Mouse (Mus musculus) gastrocnemius, postnatal 25 days (tissue): ENCODE data around the gene Kcnt2. TPM values are rescaled to one million over a fixed set of nuclear protein-coding genes. Genes with fewer than 3 reads are reported as not detected.

Source experiments
- DNase-seq: peaks from one replicate; pipeline ENCODE4 v3.0.0; 2022
- total RNA-seq, 2 experiments: library from RNA; stranded (reverse); gene quantifications; 1 replicate in 1 of 2; 2 replicates in 1 of 2; pipeline ENCODE4 v1.2.3; 2021

Gene Kcnt2
- total RNA-seq, 2 experiments from 2014 or later = 0.27 to 0.41 TPM

GRCm38 (mm10) chr1:140513451-140513850 lies 267.5 kb downstream of the Kcnt2 start:
- no peak for DNase-seq

- no peak for DNase-seq
Measured at GRCm38 (mm10) chr1:140531285-140531908, 285.4 kb downstream of the Kcnt2 start.

- no peak for DNase-seq
Measured at GRCm38 (mm10) chr1:140534849-140535248, 288.9 kb downstream of the Kcnt2 start.

- DNase-seq = no peak
Measured at GRCm38 (mm10) chr1:140542066-140542465, 296.1 kb downstream of the Kcnt2 start.

GRCm38 (mm10) chr1:140548711-140549110 lies 302.8 kb downstream of the Kcnt2 start:
- no peak for DNase-seq

- no peak for DNase-seq
Measured at GRCm38 (mm10) chr1:140560801-140561200, 314.8 kb downstream of the Kcnt2 start.

- DNase-seq = no peak
Measured at GRCm38 (mm10) chr1:140572141-140572540, 326.2 kb downstream of the Kcnt2 start.

- no peak for DNase-seq
Measured at GRCm38 (mm10) chr1:140578607-140579006, 332.6 kb downstream of the Kcnt2 start.

GRCm38 (mm10) chr1:140588302-140588701 lies 342.3 kb downstream of the Kcnt2 start:
- DNase-seq = no peak

GRCm38 (mm10) chr1:140608765-140609297 lies 362.9 kb downstream of the Kcnt2 start:
- no peak for DNase-seq

GRCm38 (mm10) chr1:140613101-140613500 lies 367.1 kb downstream of the Kcnt2 start:
- no peak for DNase-seq

GRCm38 (mm10) chr1:140614840-140615239 lies 368.9 kb downstream of the Kcnt2 start:
- DNase-seq = no peak

- no peak for DNase-seq
Measured at GRCm38 (mm10) chr1:140618164-140618563, 372.2 kb downstream of the Kcnt2 start.

GRCm38 (mm10) chr1:140624918-140625317 lies 379.0 kb downstream of the Kcnt2 start:
- DNase-seq = no peak

GRCm38 (mm10) chr1:140659607-140660340 lies 413.8 kb downstream of the Kcnt2 start:
- DNase-seq = no peak

GRCm38 (mm10) chr1:140660751-140661403 lies 414.9 kb downstream of the Kcnt2 start:
- no peak for DNase-seq

- DNase-seq = no peak
Measured at GRCm38 (mm10) chr1:140661404-140661787, 415.4 kb downstream of the Kcnt2 start.

Other genes with a start within 250 kb of the Kcnt2 start
- gene Cfh, start 62.4 kb upstream of the Kcnt2 start, total RNA-seq = 1 to 10 TPM; 4.6 to 7.3 TPM